In the genomic region with DNA sequence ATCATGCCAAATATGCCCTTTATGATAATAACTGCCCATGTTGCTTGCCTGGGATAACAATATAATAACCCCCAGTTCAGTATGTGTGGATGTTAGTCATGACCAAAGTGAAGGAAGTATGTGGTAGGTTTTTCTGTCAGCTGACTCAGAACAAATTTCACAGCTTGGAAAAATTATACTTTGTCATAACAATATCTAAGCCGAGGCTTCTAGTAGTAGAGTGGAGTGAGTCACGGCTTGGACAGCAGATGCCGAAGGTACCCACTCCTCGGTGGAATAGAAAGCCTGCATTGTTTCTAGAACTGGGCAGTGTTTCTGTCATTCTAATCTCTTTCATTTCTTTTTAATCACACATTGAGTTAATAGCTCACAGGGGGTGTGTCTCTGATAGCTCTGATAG, we compare ENCODE assay signal across 29 mouse cellular contexts.
DNase-seq lines count a peak whose midpoint lies in the region; ATAC-seq and TF ChIP-seq lines count a peak whose summit lies in the region.
"Had no signal": no experiment of that assay in that cellular context is flagged by ENCODE, and none has a peak within 500 bp of the region (broad histone marks: within the 10 kb centered on the region; RNA-seq: fewer than 3 reads in every experiment).

No protein-coding gene starts in this region.

- no peaks in the 10 kb centered on the region for H3K36me3 ChIP-seq in heart, embryonic 12.5 days
- H3K36me3 ChIP-seq: heart, embryonic 13.5 days; limb, embryonic 13.5 days; neural tube, embryonic 15.5 days had no signal

- ATAC-seq in heart, embryonic 12.5 days (ENCODE audit: insufficient number of reproducible peaks, low FRiP score): no peak
- ATAC-seq in megakaryocyte-erythroid progenitor cell, adult 5-6 weeks (replicated peaks; ENCODE audit: low FRiP score, low TSS enrichment, poor library complexity, severe bottlenecking): no peak
- ATAC-seq: activated CD4-positive, CD25-positive, alpha-beta regulatory T cell, adult 4 months; forebrain, embryonic 13.5 days; intestine, postnatal 0 days; liver, postnatal 0 days had no signal

- peaks cover 2% of the 10 kb centered on the region; the same call in 1 of the 2 replicates for H3K4me1 ChIP-seq in embryonic fibroblast, embryonic 13.5 days (ENCODE audit: control insufficient read depth, insufficient read depth, low read length)
- H3K4me1 ChIP-seq in heart, embryonic 12.5 days (replicated peaks): no peaks in the 10 kb centered on the region
- H3K4me1 ChIP-seq: forebrain, embryonic 13.5 days; heart, embryonic 13.5 days; limb, embryonic 13.5 days; megakaryocyte, embryonic 14.5 days; neural tube, embryonic 15.5 days had no signal

- TF ChIP-seq POLR2A in embryonic fibroblast, embryonic 13.5 days (IDR thresholded peaks at IDR 0.05; ENCODE audit: low read depth, low read length): no peak

- DNase-seq in right cerebral cortex, adult 2 months (ENCODE audit: low spot score in 2 of 2): peak; percentile 13 to 16
- no peak for DNase-seq in right cerebral cortex, postnatal 14 days
- peak; percentile 78 for DNase-seq in Muller cell, postnatal 12 days (ENCODE audit: inconsistent ontology term)
- DNase-seq: adrenal gland, adult 2 months; adrenal gland, postnatal 36 days; cerebellum, adult 2 months; cerebellum, postnatal 14 days; heart, adult 2 months; heart, postnatal 10 days; kidney, adult 9 months; kidney, postnatal 10 days; liver, postnatal 0 days; lung, postnatal 4 days; midbrain, embryonic 14.5 days; retina, postnatal 1 day; thymus, postnatal 4 days had no signal

- no peak overlapping the region for H3K4me3 ChIP-seq in embryonic fibroblast, embryonic 13.5 days (ENCODE audit: insufficient read depth, low read length)
- no peak overlapping the region for H3K4me3 ChIP-seq in heart, embryonic 12.5 days
- H3K4me3 ChIP-seq: forebrain, embryonic 13.5 days; heart, adult 2 months; heart, embryonic 13.5 days; left cerebral cortex, adult 2 months; limb, embryonic 13.5 days; megakaryocyte, embryonic 14.5 days; neural tube, embryonic 15.5 days had no signal

- TF ChIP-seq CTCF in embryonic fibroblast, embryonic 13.5 days (IDR thresholded peaks at IDR 0.05; ENCODE audit: borderline replicate concordance, insufficient read depth, low read length): no peak

- no peak overlapping the region for H3K4me2 ChIP-seq in heart, embryonic 12.5 days
- H3K4me2 ChIP-seq: forebrain, embryonic 13.5 days; heart, embryonic 13.5 days; hindbrain, embryonic 14.5 days; limb, embryonic 13.5 days; liver, embryonic 11.5 days; neural tube, embryonic 15.5 days had no signal

- H3K27ac ChIP-seq in embryonic fibroblast, embryonic 13.5 days (ENCODE audit: insufficient read depth, low read length): 0 out of 2 replicates have a peak overlapping the region, but pooled peaks have one; percentile 22
- no peak overlapping the region for H3K27ac ChIP-seq in heart, embryonic 12.5 days (ENCODE audit: poor library complexity, severe bottlenecking)
- H3K27ac ChIP-seq: forebrain, embryonic 13.5 days; heart, adult 2 months; heart, embryonic 13.5 days; hindbrain, embryonic 14.5 days; left cerebral cortex, adult 2 months; limb, embryonic 13.5 days; neural tube, embryonic 15.5 days had no signal

- 61% methylated on average over 4 of the region's 4 CpGs for WGBS in heart, embryonic 12.5 days

- no peak overlapping the region for H3K9ac ChIP-seq in heart, embryonic 12.5 days
- H3K9ac ChIP-seq: forebrain, embryonic 13.5 days; heart, embryonic 13.5 days; hindbrain, embryonic 14.5 days; limb, embryonic 13.5 days; liver, postnatal 0 days; neural tube, embryonic 15.5 days had no signal

- H3K9me3 ChIP-seq in heart, embryonic 12.5 days (replicated peaks): no peaks in the 10 kb centered on the region
- H3K9me3 ChIP-seq: forebrain, embryonic 13.5 days; heart, embryonic 13.5 days; limb, embryonic 13.5 days; megakaryocyte, embryonic 14.5 days; neural tube, embryonic 15.5 days had no signal

- H3K27me3 ChIP-seq in heart, embryonic 12.5 days (replicated peaks): no peaks in the 10 kb centered on the region
- H3K27me3 ChIP-seq: forebrain, embryonic 13.5 days; heart, embryonic 13.5 days; limb, embryonic 13.5 days; megakaryocyte, embryonic 14.5 days; neural tube, embryonic 15.5 days had no signal
